Mouse (Mus musculus): ENCODE results near the gene Maco1. TPM values are rescaled to one million over a fixed set of nuclear protein-coding genes. Genes with fewer than 3 reads are reported as not detected.

The Maco1 gene
- 10 to 100 TPM; 10.5 to 11.5 TPM for total RNA-seq (2023)

DNA sequence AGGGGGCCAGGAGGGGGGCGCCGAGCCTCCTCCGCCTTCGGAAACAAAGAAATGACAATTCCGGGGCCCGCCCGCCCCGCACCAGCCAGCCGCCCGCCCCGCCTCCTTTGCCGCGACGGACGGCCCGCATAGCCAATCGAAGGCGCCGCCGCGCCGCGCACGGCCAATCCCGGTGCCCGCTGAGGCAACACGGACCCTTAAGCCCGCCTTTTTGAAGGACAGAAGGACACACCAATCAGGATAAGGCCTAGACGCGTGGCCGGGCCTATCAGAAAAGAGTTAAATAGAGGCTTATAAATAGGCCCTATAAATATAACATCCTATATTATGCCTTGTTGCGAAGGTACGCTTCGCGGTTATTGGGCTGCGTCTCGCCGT is at the start of gene Maco1:
Gene Maco1, minus strand, starts transcription at position 87 of the 378 bp plus-strand sequence.

GRCm38 (mm10) chr4:134863937-134864729 is 11.0 kb upstream of the Maco1 start, which contains the start of gene Rhd:
Gene Rhd, plus strand, starts transcription at chr4:134864536.

GRCm38 (mm10) chr4:134767426-134768225 is 85.5 kb downstream of the Maco1 start, which contains the start of gene Ldlrap1:
Gene Ldlrap1, minus strand, starts transcription at chr4:134768024.

Other genes with a start within 250 kb of the Maco1 start
- gene Man1c1, start 149.1 kb downstream of the Maco1 start, total RNA-seq (2023) = 10 to 100 TPM; 33.2 to 36.2 TPM
- gene Ldlrap1, start 85.3 kb downstream of the Maco1 start, total RNA-seq (2023) = 10 to 100 TPM; 30.4 to 40.2 TPM
- 10 to 100 TPM in 1 of 2 experiments, 1 to 10 TPM in 1; 7.2 to 24.1 TPM for gene Rhd, start 11.2 kb upstream of the Maco1 start, total RNA-seq (2023)
- gene Tmem50a, start 61.7 kb upstream of the Maco1 start, total RNA-seq (2023) = 100 to 1,000 TPM; 152 to 163 TPM
- 100 to 1,000 TPM; 458 to 475 TPM for gene Rsrp1, start 70.2 kb upstream of the Maco1 start, total RNA-seq (2023)
- gene Syf2, start 77.6 kb upstream of the Maco1 start, total RNA-seq (2023) = 100 to 1,000 TPM; 123 to 124 TPM

Measured in neutrophil, adult 59 days (primary cell).